Mouse (Mus musculus) neural tube, embryonic 14.5 days (tissue): Measurements from ENCODE around the gene H2-M10.1. TPM values are rescaled to one million over a fixed set of nuclear protein-coding genes. Genes with fewer than 3 reads are reported as not detected.
"Not testable (repeated sequence)": the region's sequence is repeated elsewhere in the genome, so short reads cannot be mapped to it uniquely, and the experiment has no call there.

Source experiments
- ATAC-seq: fragments of 200-750 bp; cut with Nextera tagmentation; 2 replicates; pipeline ENCODE4 v1.8.0; 2017; ENCODE audit warnings: low read depth, mild to moderate bottlenecking, moderate TSS enrichment, moderate library complexity
- H3K27ac ChIP-seq: fragments of 300-500 bp; sonication (generic); 2 replicates; pipeline ENCODE4 v1.5.1; 2014; ENCODE audit warnings: low read depth, mild to moderate bottlenecking, control low read depth, low read length, moderate library complexity, mixed read lengths
- H3K27me3 ChIP-seq: fragments of 300-500 bp; sonication (generic); 2 replicates; pipeline ENCODE4 v1.6.1; 2014; ENCODE audit warnings: low read length; ENCODE audit not compliant: control insufficient read depth, insufficient read depth
- H3K36me3 ChIP-seq: fragments of 300-500 bp; sonication (generic); 2 replicates; pipeline ENCODE4 v1.6.1; 2014; ENCODE audit warnings: low read length, mixed read lengths; ENCODE audit not compliant: control insufficient read depth, insufficient read depth
- H3K4me1 ChIP-seq: fragments of 300-500 bp; sonication (generic); 2 replicates; pipeline ENCODE4 v1.6.1; 2014; ENCODE audit warnings: low read length; ENCODE audit not compliant: control insufficient read depth, insufficient read depth
- H3K4me2 ChIP-seq: fragments of 300-500 bp; sonication (generic); 2 replicates; pipeline ENCODE4 v1.6.1; 2014; ENCODE audit warnings: mild to moderate bottlenecking, low read depth, low read length, control low read depth
- H3K4me3 ChIP-seq: fragments of 300-500 bp; sonication (generic); 2 replicates; pipeline ENCODE4 v1.5.1; 2014; ENCODE audit warnings: low read depth, low read length, control low read depth, mixed read lengths
- H3K9ac ChIP-seq: fragments of 300-500 bp; sonication (generic); replicated peaks from 2 replicates; pipeline ENCODE4 v1.6.1; 2014; ENCODE audit warnings: low read depth, mild to moderate bottlenecking, control low read depth, low read length, mixed read lengths
- H3K9me3 ChIP-seq: fragments of 300-500 bp; sonication (generic); 2 replicates; pipeline ENCODE4 v1.6.1; 2016; ENCODE audit warnings: low read length; ENCODE audit not compliant: control insufficient read depth
- WGBS: fragments of 180-500 bp; shearing (Covaris S2); extraction: QIAGEN DNeasy Blood & Tissue Kit; methylation state at CpG from one replicate; pipeline ENCODE4 v1.1.7; 2014; 5-methylcytosine and 5-hydroxymethylcytosine counted together
- polyA plus RNA-seq: library from polyadenylated mRNA; unstranded; fragments of >200 nt; fragmentation: Nextera tagmentation; extraction: Ambion mirVana; gene quantifications from 2 replicates; pipeline ENCODE4 v1.2.1, GENCODE M21; 2014

H2-M10.1 gene
- polyA plus RNA-seq = not detected in 2 replicates

DNA sequence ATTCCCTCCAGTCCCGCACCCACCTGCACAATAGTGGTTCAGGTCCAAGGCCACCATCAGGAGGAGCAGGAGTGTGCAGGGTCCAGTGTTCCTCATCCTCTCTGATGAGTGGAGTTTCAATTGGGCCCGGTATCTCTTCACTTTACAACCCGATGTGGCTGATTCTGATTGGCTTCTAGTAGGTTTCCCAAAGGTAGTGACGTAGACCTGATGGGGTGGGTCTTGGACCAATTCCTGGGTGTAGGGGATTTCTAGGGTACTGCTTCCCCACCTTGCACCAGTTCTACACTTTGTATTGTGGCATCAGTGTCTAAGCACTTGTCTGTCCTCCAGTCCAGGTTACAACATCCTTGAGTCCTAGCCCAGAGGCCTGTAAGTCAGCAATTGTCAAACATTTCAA, at the start of gene H2-M10.1:
Gene H2-M10.1, minus strand, starts transcription at position 101 of the 400 bp plus-strand sequence.
- H3K27ac ChIP-seq = no peak within 1 kb of the TSS
- no peak within 1 kb of the TSS for H3K9ac ChIP-seq
- H3K27me3 ChIP-seq = no peaks in the 10 kb centered on the region
- H3K9me3 ChIP-seq = no peaks in the 10 kb centered on the region
- ATAC-seq = no peak
- H3K4me2 ChIP-seq = no peak within 1 kb of the TSS
- H3K4me1 ChIP-seq = no peaks in the 10 kb centered on the region
- H3K4me3 ChIP-seq = no peak within 1 kb of the TSS
- 96% methylated on average over 4 of the region's 4 CpGs for WGBS
- H3K36me3 ChIP-seq = no peaks in the 10 kb centered on the region

DNA sequence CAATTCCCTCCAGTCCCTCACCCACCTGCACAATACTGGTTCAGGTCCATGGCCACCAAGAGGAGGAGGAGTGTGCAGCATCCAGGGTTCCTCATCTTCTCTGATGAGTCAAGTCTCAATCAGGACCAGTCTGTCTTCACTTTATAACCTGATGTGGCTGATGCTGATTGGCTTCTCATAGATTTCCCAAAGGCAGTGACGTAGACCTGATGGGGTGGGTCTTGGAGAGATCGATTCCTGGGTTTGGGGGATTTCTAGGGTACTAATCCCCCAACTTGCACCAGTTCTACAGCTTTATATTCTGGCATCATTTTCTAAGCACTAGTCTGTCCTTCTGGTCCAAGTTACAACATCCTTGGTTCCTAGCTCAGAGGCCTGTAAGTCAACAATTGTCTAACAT, 42.4 kb upstream of the H2-M10.1 start, which contains the start of gene H2-M10.3:
Gene H2-M10.3, minus strand, starts transcription at position 101 of the 400 bp plus-strand sequence.
- H3K9me3 ChIP-seq, H3K36me3 ChIP-seq: not testable (repeated sequence)
- WGBS = 98% methylated on average over 2 of the region's 2 CpGs

GRCm38 (mm10) chr17:36362404-36362803, 36.4 kb upstream of the H2-M10.1 start:
- H3K4me3 ChIP-seq, ATAC-seq: not testable (repeated sequence)

More for the DNA sequence above, 42.4 kb upstream of the H2-M10.1 start, which contains the start of gene H2-M10.3:
- not testable (repeated sequence) for H3K4me2 ChIP-seq, H3K9ac ChIP-seq, H3K27me3 ChIP-seq, H3K4me1 ChIP-seq, H3K27ac ChIP-seq, ATAC-seq, H3K4me3 ChIP-seq

DNA sequence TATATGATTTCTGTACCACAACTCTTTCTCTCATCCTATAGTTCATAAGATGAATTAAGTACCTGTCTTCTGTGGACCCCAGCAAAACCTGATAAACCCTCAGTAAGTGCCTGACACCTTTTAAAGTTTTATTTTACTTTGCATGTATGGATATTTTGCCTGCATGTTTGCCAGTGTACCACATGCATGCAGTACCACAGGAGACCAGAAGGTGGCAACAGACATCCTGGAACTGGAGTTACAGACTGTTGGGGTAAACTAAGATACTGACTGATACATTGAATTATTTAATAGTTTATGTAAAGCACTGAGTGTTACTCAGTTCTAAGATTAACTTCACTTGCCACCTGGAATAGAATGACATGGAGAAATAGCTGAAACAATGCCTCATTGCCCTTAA, 31.6 kb upstream of the H2-M10.1 start:
- not testable (repeated sequence) for H3K27me3 ChIP-seq, H3K27ac ChIP-seq
- 0 out of 2 replicates have a peak, but pooled peaks have one; percentile 46 for ATAC-seq

More at GRCm38 (mm10) chr17:36362404-36362803, 36.4 kb upstream of the H2-M10.1 start:
- H3K4me2 ChIP-seq, H3K27me3 ChIP-seq, H3K9ac ChIP-seq, H3K9me3 ChIP-seq, H3K36me3 ChIP-seq, H3K4me1 ChIP-seq, H3K27ac ChIP-seq: not testable (repeated sequence)

DNA sequence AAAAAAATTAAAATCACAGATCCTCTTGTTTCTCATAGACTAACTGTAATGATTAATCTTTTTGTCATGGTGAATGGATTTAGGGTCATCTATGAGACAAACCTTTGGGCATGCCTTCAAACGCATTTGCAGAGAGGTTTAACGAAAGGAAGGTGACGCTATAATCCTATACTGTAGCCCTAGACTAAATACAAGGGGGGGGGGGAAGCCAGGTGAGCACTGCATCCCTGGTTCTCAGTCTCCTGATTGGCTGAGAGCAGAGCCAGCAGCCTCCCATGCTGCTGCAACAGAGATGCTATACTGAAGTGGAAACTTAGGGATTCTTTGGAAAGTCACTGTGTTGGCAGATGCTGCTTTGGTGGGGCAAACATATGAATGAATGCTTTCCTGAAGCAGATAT, 29.8 kb upstream of the H2-M10.1 start:
- Histone ChIP-seq H3K36me3 (no peaks in the 10 kb centered on the region), H3K4me1 (no peaks in the 10 kb centered on the region), H3K4me3 (no peak overlapping the region), H3K4me2 (no peak overlapping the region), H3K9ac (no peak overlapping the region), H3K27ac (no peak overlapping the region), H3K27me3 (no peaks in the 10 kb centered on the region), H3K9me3 (no peaks in the 10 kb centered on the region)
- ATAC-seq = peak; percentile 74; the same call in 1 of the 2 replicates
- 54% methylated on average over 3 of the region's 3 CpGs for WGBS

More for the DNA sequence above, 31.6 kb upstream of the H2-M10.1 start:
- H3K9me3 ChIP-seq, H3K4me2 ChIP-seq, H3K4me3 ChIP-seq, H3K36me3 ChIP-seq, H3K9ac ChIP-seq, H3K4me1 ChIP-seq: not testable (repeated sequence)

DNA sequence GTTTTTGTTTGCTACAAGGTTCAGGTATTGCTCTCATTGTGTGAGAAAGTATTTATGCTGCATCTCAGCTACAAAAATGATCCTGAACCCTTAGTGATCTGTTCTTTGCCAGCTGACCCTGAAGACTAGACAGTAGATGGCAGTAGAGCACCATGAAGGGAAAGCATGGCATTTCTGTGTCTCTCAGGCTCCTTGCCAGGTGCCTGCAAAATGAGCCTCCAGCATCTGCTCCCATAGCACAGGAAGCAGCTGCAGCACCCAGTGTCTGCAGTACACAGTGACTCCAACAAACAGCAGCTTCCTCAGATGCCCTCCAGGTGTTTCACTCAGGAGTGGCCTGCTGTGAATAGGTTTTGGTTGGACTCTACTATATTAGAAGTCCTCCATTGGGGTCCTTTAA, 29.4 kb upstream of the H2-M10.1 start:
- H3K4me1 ChIP-seq, H3K36me3 ChIP-seq: not testable (repeated sequence)
- peak; percentile 84; the same call in 1 of the 2 replicates for ATAC-seq

GRCm38 (mm10) chr17:36315689-36316253, 10.2 kb downstream of the H2-M10.1 start:
- Histone ChIP-seq H3K4me1 (no peaks in the 10 kb centered on the region), H3K4me2 (peak overlapping the region; percentile 79), H3K36me3 (no peaks in the 10 kb centered on the region), H3K27ac (peak overlapping the region; percentile 94), H3K27me3 (no peaks in the 10 kb centered on the region), H3K9me3 (no peaks in the 10 kb centered on the region), H3K4me3 (peak overlapping the region; percentile 40), H3K9ac (peak overlapping the region; percentile 60)
- WGBS = 23% methylated on average over 5 of the region's 5 CpGs
- ATAC-seq = peak; percentile 55

More for the DNA sequence above, 29.4 kb upstream of the H2-M10.1 start:
- H3K9me3 ChIP-seq, H3K4me3 ChIP-seq, H3K27ac ChIP-seq, H3K4me2 ChIP-seq, H3K9ac ChIP-seq, H3K27me3 ChIP-seq: not testable (repeated sequence)

GRCm38 (mm10) chr17:36315041-36315688, 10.8 kb downstream of the H2-M10.1 start:
- Histone ChIP-seq H3K27me3 (no peaks in the 10 kb centered on the region), H3K4me3 (peak overlapping the region; percentile 40), H3K36me3 (no peaks in the 10 kb centered on the region), H3K4me2 (peak overlapping the region; percentile 79), H3K9ac (peak overlapping the region; percentile 60), H3K27ac (peak overlapping the region; percentile 94), H3K4me1 (no peaks in the 10 kb centered on the region), H3K9me3 (no peaks in the 10 kb centered on the region)
- 0% methylated on average over 19 of the region's 19 CpGs for WGBS
- peak; percentile 95 for ATAC-seq

DNA sequence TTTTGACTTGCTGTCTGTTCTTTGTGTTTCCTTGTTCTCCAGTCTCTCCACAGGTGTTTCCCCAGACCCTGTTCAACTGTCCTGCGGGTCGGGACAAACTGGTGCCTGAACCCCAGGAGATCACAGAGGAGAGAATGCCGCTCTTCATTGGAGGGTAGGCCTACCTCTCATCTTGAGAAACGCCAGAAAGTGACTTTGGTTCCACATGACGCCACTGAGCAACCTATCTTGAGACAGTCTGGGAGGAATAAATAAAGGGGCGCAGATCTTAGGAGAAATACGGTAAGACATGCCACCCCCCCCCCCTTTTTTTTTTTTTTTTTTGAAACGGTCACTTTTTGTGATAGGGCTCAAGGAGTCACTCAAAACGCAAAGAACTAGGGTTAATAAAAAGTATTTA, 11.4 kb downstream of the H2-M10.1 start:
- Histone ChIP-seq H3K9ac (peak overlapping the region; percentile 60; the same call in 1 of the 2 replicates), H3K4me3 (peak overlapping the region; percentile 40), H3K27me3 (no peaks in the 10 kb centered on the region), H3K36me3 (no peaks in the 10 kb centered on the region), H3K9me3 (no peaks in the 10 kb centered on the region), H3K27ac (peak overlapping the region; percentile 94), H3K4me1 (no peaks in the 10 kb centered on the region), H3K4me2 (peak overlapping the region; percentile 79)
- peak; percentile 59 for ATAC-seq
- WGBS = 3% methylated on average over 9 of the region's 9 CpGs
